Mouse (Mus musculus): ENCODE measurements around the gene Optn.

GRCm38 (mm10) chr2:4987388-4988180 lies 76.3 kb downstream of the Optn start:
- TF ChIP-seq POLR2A (IDR thresholded peaks at IDR 0.05; ENCODE audit: insufficient read length, low read depth): no peak
- TF ChIP-seq MAX (IDR thresholded peaks at IDR 0.05; ENCODE audit: low read depth): no peak
- no peak for TF ChIP-seq CEBPB (IDR thresholded peaks at IDR 0.05; ENCODE audit: insufficient read depth, poor library complexity, severe bottlenecking)
- no peak for TF ChIP-seq POLR2AphosphoS2 (IDR thresholded peaks at IDR 0.05; ENCODE audit: insufficient read length, low read depth)
- TF ChIP-seq MYOD1 (IDR thresholded peaks at IDR 0.05; ENCODE audit: control insufficient read depth in 1 of 3, insufficient read length in 2 of 3, low read depth in 2 of 3): no peak
- no peak for TF ChIP-seq USF1 (IDR thresholded peaks at IDR 0.05; ENCODE audit: low read depth)
- TF ChIP-seq TCF3 (IDR thresholded peaks at IDR 0.05; ENCODE audit: insufficient read length, low read depth): no peak
- TF ChIP-seq TCF12 (IDR thresholded peaks at IDR 0.05; ENCODE audit: insufficient read depth, poor library complexity, severe bottlenecking): no peak
- TF ChIP-seq E2F4 (IDR thresholded peaks at IDR 0.05; ENCODE audit: insufficient read depth): no peak
- no peak for TF ChIP-seq MYOG (IDR thresholded peaks at IDR 0.05; ENCODE audit: control insufficient read depth in 1 of 3, insufficient read depth in 1 of 3, insufficient read length in 2 of 3, low read depth in 2 of 3)

All from myocyte (in vitro differentiated cells).